Mouse (Mus musculus) hematopoietic stem cell, adult 5-6 weeks (primary cell): ENCODE results near the gene Patz1. TPM values are rescaled to one million over a fixed set of nuclear protein-coding genes. Genes with fewer than 3 reads are reported as not detected.

Experiments
- ATAC-seq, 2 experiments: fragments of 125-278 bp in 1 of 2; replicated peaks in 1 of 2; 2 replicates each; pipeline ENCODE4 v1.8.0; 2016 to 2017; ENCODE audit warnings: inconsistent platforms in 2 of 2, mild to moderate bottlenecking in 2 of 2, moderate number of reproducible peaks in 2 of 2, low read depth in 1 of 2, moderate TSS enrichment in 1 of 2; ENCODE audit not compliant: low FRiP score in 2 of 2, poor library complexity in 2 of 2, severe bottlenecking in 2 of 2, insufficient read depth in 1 of 2, low TSS enrichment in 1 of 2
- total RNA-seq: library from RNA; stranded (forward); fragments of 172-1452, 232-1000 nt; gene quantifications from 2 replicates; pipeline ENCODE4 v1.2.3, GENCODE M21; 2017

Patz1 gene
- total RNA-seq, 1 experiment from 2014 or later = 81.0 TPM

GRCm38 (mm10) chr11:3335651-3336216 lies 47.1 kb downstream of the Patz1 start:
- peak; percentile 78 to 87 for ATAC-seq

DNA sequence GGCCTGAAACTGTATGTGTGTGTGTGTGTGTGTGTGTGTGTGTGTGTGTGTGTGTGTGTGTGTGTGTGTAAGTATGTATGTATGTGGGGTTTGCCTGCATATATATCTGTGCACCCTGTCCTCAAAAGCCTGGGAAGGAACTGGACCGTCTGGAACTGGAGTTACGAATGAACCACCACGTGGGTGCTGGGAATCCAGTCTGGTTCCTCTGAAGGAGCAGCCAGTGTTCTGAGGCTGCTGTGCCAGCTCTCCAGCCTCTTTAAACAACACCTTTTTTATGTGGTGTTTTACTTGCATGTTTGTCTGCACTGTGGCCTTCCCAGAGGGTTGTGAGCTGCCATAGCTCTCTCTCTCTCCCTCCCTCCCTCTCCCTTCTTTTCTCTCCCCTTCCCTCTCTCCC lies 47.9 kb downstream of the Patz1 start:
- ATAC-seq = no peak

- ATAC-seq = no peak
These were observed 48.7 kb downstream of the Patz1 start for GRCm38 (mm10) chr11:3337173-3337955.

- no peak for ATAC-seq
These were observed 49.3 kb downstream of the Patz1 start for GRCm38 (mm10) chr11:3337961-3338360.

- ATAC-seq = no peak
These were observed 52.8 kb downstream of the Patz1 start for GRCm38 (mm10) chr11:3341476-3341875.

GRCm38 (mm10) chr11:3344916-3345315 lies 56.2 kb downstream of the Patz1 start:
- ATAC-seq = no peak

- ATAC-seq = no peak
These were observed 57.7 kb downstream of the Patz1 start for GRCm38 (mm10) chr11:3346351-3346750.

GRCm38 (mm10) chr11:3347091-3347834 lies 58.6 kb downstream of the Patz1 start:
- ATAC-seq = peak; percentile 82

- ATAC-seq = no peak
These were observed 59.1 kb downstream of the Patz1 start for GRCm38 (mm10) chr11:3347835-3348195.

- no peak for ATAC-seq
These were observed 60.1 kb downstream of the Patz1 start for GRCm38 (mm10) chr11:3348576-3349342.

DNA sequence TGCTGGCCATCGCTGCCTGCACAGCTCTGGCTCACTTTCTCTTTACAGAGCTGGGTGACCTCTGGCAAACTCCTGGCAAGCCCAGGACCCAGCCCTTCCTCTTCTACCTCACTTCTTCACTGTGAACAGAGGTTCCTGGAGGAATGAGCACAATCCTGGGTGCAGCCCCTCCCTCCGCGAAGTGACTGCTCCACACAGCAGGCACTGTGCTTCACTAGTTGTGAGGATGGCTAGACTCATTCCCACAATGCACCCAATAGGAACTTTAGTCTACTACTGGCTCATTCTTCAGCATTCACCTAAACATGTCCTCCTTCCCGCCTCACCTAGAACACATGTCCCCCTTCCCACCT lies 60.6 kb downstream of the Patz1 start:
- ATAC-seq = no peak

DNA sequence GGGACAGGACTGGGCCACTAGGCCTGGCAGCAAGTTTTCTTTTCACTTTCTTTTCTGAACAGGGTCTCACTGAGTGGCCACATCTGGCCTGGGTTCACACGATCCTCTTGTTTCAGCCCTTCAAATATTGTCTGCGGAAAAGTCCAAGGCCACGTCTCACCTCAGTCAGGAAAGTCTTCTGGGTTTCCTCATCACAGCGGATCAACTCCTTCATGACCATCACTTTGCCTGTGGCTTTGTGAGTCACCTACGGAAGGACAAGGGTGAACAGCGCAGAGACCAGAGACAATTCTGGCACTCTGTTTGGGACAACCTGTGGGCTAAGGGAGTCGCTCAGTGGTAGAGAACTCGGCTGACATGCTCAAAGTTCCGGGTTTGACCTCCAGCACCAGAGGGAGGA lies 63.5 kb downstream of the Patz1 start:
- ATAC-seq = no peak

GRCm38 (mm10) chr11:3352990-3353585 lies 64.4 kb downstream of the Patz1 start:
- peak in 1 of 2 experiments; percentile 37; a peak in 1 of 4 replicates for ATAC-seq

Other genes starting within 250 kb of the Patz1 start
- 26.0 and 40.1 TPM in 2 replicates for gene Sfi1, start 95.4 kb upstream of the Patz1 start, total RNA-seq
- gene Eif4enif1, start 86.5 kb upstream of the Patz1 start, total RNA-seq = 43.4 and 54.7 TPM in 2 replicates
- gene Drg1, start 22.5 kb upstream of the Patz1 start, total RNA-seq = 143 and 247 TPM in 2 replicates
- 89.8 and 116 TPM in 2 replicates for gene Pik3ip1, start 41.5 kb downstream of the Patz1 start, total RNA-seq
- 18.0 and 23.7 TPM in 2 replicates for gene Limk2, start 120.3 kb downstream of the Patz1 start, total RNA-seq
- gene Rnf185, start 163.5 kb downstream of the Patz1 start, total RNA-seq = 10.9 and 15.6 TPM in 2 replicates
- gene Pla2g3, start 199.4 kb downstream of the Patz1 start, total RNA-seq = not detected in 2 replicates
- 0.19 TPM in 1 of 2 replicates, not detected in the other for gene Inpp5j, start 215.9 kb downstream of the Patz1 start, total RNA-seq
- gene Selenom, start 225.8 kb downstream of the Patz1 start, total RNA-seq = 4.8 and 7.6 TPM in 2 replicates